Mouse (Mus musculus) stomach, embryonic 16.5 days (tissue): Measurements from ENCODE around the gene Dhrs7c. TPM values are rescaled to one million over a fixed set of nuclear protein-coding genes. Genes with fewer than 3 reads are reported as not detected.

ENCODE experiments used
- ATAC-seq: fragments of 200-750 bp; cut with Nextera tagmentation; 2 replicates; pipeline ENCODE4 v1.8.0; 2017; ENCODE audit warnings: moderate number of reproducible peaks, moderate TSS enrichment; ENCODE audit not compliant: insufficient read depth, low FRiP score
- H3K27ac ChIP-seq: fragments of 300-500 bp; sonication (generic); 2 replicates; pipeline ENCODE4 v1.5.1; 2014; ENCODE audit warnings: low read length
- H3K27me3 ChIP-seq: fragments of 300-500 bp; sonication (generic); 2 replicates; pipeline ENCODE4 v1.6.1; 2014; ENCODE audit warnings: low read length, control low read depth, mixed read lengths; ENCODE audit not compliant: control insufficient read depth, insufficient read depth
- H3K36me3 ChIP-seq: fragments of 300-500 bp; sonication (generic); 2 replicates; pipeline ENCODE4 v1.6.1; 2014; ENCODE audit warnings: low read length; ENCODE audit not compliant: control insufficient read depth, insufficient read depth
- H3K4me1 ChIP-seq: fragments of 300-500 bp; sonication (generic); 2 replicates; pipeline ENCODE4 v1.6.1; 2014; ENCODE audit warnings: low read length, control low read depth, mixed read lengths; ENCODE audit not compliant: control insufficient read depth, insufficient read depth
- H3K4me2 ChIP-seq: fragments of 300-500 bp; sonication (generic); 2 replicates; pipeline ENCODE4 v1.6.1; 2014; ENCODE audit warnings: low read depth, low read length, mixed read lengths
- H3K4me3 ChIP-seq: fragments of 300-500 bp; sonication (generic); replicated peaks from 2 replicates; pipeline ENCODE4 v1.5.1; 2014; ENCODE audit warnings: mild to moderate bottlenecking, low read length
- H3K9ac ChIP-seq: fragments of 300-500 bp; sonication (generic); 2 replicates; pipeline ENCODE4 v1.6.1; 2014; ENCODE audit warnings: low read length
- H3K9me3 ChIP-seq: fragments of 300-500 bp; sonication (generic); replicated peaks from 2 replicates; pipeline ENCODE4 v1.6.1; 2016; ENCODE audit warnings: low read length, control low read depth; ENCODE audit not compliant: control insufficient read depth
- WGBS: fragments of 180-500 bp; shearing (Covaris S2); extraction: QIAGEN DNeasy Blood & Tissue Kit; methylation state at CpG from one replicate; pipeline ENCODE4 v1.1.7; 2014; 5-methylcytosine and 5-hydroxymethylcytosine counted together
- polyA plus RNA-seq: library from polyadenylated mRNA; unstranded; fragments of >200 nt; fragmentation: Nextera tagmentation; extraction: Ambion mirVana; gene quantifications from 2 replicates; pipeline ENCODE4 v1.2.1, GENCODE M21; 2015

The Dhrs7c gene
- polyA plus RNA-seq, 1 experiment from 2014 or later = 6.4 TPM

DNA sequence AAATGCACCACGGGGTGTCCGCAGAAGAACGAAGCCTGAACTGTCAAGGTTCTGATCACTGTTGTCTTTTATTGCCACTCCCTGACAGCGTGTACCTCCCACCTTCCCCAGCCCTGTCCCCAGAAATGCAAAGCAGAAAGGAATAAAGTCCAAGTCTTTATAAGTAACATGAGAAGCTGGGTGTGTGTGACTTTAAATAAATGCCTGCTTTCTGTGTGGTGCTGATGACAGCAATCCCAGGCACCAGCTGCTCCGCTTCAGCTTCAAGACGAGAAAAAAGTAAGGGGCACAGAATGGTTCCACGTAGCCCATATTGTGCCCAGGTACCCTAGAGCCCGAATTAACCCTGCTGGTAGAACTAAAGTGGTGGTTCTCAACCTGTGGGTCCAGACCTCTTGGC, 3.2 kb downstream of the Dhrs7c start:
- Histone ChIP-seq H3K27ac (no peak overlapping the region), H3K27me3 (no peaks in the 10 kb centered on the region), H3K4me1 (no peaks in the 10 kb centered on the region), H3K4me3 (no peak overlapping the region), H3K9me3 (no peaks in the 10 kb centered on the region), H3K4me2 (no peak overlapping the region), H3K9ac (no peak overlapping the region), H3K36me3 (no peaks in the 10 kb centered on the region)
- 51% methylated on average over 8 of the region's 8 CpGs for WGBS
- no peak for ATAC-seq

DNA sequence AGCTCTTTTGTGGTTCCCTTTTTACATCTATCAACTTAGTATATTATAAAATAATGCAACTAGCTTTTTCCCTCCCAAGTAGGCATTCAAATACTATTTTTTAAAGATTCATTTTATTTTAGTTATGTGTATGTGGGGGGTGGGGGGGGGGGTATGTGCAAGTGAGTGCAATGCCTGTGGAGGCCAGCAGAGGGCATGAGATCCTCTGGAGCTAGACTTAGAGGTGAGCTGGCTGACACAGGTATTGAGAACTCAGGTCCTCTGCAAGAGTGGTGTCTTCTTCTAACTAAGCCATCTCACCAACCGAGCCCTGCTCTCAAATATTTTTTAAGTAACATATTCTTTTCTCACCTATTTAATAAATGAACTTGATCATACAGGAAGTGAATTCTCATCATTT, 7.6 kb downstream of the Dhrs7c start:
- Histone ChIP-seq H3K4me3 (no peak overlapping the region), H3K4me1 (no peaks in the 10 kb centered on the region), H3K4me2 (no peak overlapping the region), H3K27me3 (no peaks in the 10 kb centered on the region), H3K9ac (no peak overlapping the region), H3K27ac (no peak overlapping the region), H3K9me3 (no peaks in the 10 kb centered on the region), H3K36me3 (no peaks in the 10 kb centered on the region)
- no peak for ATAC-seq
- 88% methylated on average over 1 of the region's 1 CpGs for WGBS

DNA sequence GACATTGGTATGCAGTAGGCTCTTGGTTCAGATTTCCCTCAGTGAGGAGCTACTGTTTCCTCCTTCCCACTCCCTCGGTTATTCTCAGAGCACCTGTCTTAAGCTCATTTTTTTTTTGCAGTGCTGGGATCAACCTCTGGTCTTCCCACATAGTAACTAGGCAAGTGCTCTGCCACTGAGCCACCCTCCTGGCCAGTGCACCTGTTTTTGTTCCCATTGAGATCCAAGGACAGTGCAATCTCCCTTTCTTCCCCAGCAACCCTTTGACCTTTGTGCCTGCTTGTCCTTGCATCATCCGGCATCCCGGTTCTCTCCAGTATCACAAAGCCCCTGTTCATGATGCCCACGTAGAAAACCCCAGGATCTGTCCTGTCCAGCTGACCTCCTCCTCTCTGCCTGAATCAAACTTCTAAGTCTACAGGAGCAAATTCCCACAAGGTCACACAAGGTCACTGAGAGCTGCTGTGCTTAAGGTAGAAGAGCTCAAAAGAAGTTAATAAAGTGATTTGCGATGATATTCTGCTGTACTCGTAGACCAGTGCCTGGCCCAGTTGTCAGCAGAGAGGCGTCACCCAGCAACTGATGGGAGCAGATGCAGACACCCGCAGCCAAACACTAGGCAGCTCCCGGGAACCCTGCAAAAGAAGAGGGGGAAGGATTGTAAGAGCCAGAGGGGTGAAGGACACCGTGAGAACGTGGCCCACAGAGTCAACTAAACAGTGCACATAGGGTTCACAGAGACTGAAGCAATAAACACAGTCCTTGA, 9.0 kb downstream of the Dhrs7c start:
- Histone ChIP-seq H3K9ac (no peak overlapping the region), H3K27ac (no peak overlapping the region), H3K27me3 (no peaks in the 10 kb centered on the region), H3K36me3 (no peaks in the 10 kb centered on the region), H3K4me3 (no peak overlapping the region), H3K4me1 (no peaks in the 10 kb centered on the region), H3K9me3 (no peaks in the 10 kb centered on the region), H3K4me2 (no peak overlapping the region)
- ATAC-seq = no peak
- WGBS = 75% methylated on average over 11 of the region's 11 CpGs

DNA sequence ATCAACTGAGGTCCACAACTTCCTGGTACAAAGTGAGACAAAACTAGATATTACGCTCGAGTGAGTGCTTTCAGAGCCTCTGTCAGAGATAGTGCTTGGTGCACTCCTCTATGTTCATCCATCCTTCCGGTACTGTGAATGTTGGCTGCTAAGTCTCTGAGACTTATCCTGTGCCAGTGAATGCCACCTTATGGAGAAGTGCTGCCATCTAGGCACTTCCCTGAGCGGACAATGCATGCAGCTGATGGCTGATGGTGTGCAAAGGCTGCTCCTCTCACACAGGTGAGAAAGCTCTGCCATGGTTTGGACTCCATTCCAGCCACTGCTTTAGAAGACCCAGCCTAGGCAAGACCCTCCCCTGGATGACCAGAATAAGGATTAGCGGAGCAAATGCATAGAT, 10.1 kb downstream of the Dhrs7c start:
- H3K36me3 ChIP-seq = no peaks in the 10 kb centered on the region
- no peak overlapping the region for H3K4me2 ChIP-seq
- WGBS = 77% methylated on average over 5 of the region's 5 CpGs
- no peaks in the 10 kb centered on the region for H3K9me3 ChIP-seq
- no peak overlapping the region for H3K9ac ChIP-seq
- no peak overlapping the region for H3K4me3 ChIP-seq
- ATAC-seq = no peak
- no peak overlapping the region for H3K27ac ChIP-seq
- no peaks in the 10 kb centered on the region for H3K27me3 ChIP-seq
- no peaks in the 10 kb centered on the region for H3K4me1 ChIP-seq

DNA sequence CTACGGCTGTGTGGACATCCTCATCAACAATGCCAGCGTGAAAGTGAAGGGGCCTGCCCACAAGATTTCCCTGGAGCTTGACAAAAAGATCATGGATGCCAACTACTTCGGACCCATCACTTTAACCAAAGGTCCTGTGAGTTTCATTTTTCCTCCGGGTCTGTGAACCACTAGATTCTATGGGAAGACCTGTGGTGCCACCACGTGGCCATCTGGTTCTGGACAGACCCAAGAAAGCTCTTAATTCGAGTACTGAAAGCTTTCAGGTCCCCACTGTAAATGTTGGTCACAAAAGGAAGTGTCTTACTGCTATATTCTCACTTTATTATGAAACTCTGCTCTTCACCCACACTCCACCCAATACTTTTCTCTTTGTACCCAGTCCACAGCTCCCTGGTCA, 13.5 kb downstream of the Dhrs7c start:
- no peak overlapping the region for H3K9ac ChIP-seq

DNA sequence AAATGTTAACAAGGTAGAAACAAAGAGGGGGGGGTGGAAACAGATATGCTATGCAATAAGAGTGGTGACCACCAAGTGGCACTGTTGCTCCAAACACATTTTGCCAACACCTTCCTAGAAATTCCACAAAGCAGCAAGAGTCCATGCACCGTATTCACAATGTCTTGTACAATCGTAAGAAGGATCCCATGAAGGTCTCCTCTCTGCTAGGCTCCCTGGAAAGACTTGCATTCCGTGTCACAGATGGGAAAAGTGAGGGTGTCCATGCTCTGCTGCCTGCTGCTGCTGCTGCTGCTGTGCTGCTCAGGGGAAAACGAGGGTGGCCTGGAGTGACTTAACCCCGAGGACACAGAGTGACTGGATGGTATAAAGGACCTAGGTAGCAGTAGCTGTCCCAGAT, 21.6 kb downstream of the Dhrs7c start:
- H3K27me3 ChIP-seq = no peaks in the 10 kb centered on the region
- no peaks in the 10 kb centered on the region for H3K36me3 ChIP-seq
- no peak overlapping the region for H3K27ac ChIP-seq
- no peak overlapping the region for H3K4me3 ChIP-seq
- H3K4me2 ChIP-seq = peak overlapping the region; percentile 41
- no peaks in the 10 kb centered on the region for H3K9me3 ChIP-seq
- WGBS = 10% methylated on average over 5 of the region's 5 CpGs
- no peaks in the 10 kb centered on the region for H3K4me1 ChIP-seq
- ATAC-seq = no peak; the same call in 1 of the 2 replicates
- 0 out of 2 replicates have a peak overlapping the region, but pooled peaks have one; percentile 32 for H3K9ac ChIP-seq

More for the DNA sequence above, 13.5 kb downstream of the Dhrs7c start:
- Histone ChIP-seq H3K36me3 (no peaks in the 10 kb centered on the region), H3K27me3 (no peaks in the 10 kb centered on the region), H3K9me3 (no peaks in the 10 kb centered on the region), H3K27ac (no peak overlapping the region), H3K4me2 (no peak overlapping the region), H3K4me1 (no peaks in the 10 kb centered on the region), H3K4me3 (no peak overlapping the region)
- ATAC-seq = no peak
- WGBS = 74% methylated on average over 6 of the region's 6 CpGs

DNA sequence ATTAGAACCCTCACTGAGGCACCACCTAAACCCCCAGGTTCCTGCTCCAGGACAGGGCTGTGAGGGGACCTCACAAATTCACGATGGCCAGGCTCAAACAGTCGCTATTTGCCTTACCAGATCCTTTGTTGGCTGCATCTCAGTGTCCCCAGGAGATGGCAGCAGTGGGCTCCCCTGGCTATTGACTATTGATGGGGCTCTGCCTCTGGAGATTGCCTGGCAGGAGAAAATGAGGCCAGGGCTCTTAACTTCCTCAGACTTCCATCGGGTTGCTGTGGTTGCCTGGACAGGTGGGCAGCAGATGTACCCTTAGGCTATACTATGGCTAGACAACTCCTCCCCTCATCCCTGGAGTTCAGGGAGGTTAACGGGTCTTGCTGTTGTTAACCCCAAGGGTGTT, 22.2 kb downstream of the Dhrs7c start:
- Histone ChIP-seq H3K36me3 (no peaks in the 10 kb centered on the region), H3K4me1 (no peaks in the 10 kb centered on the region), H3K27me3 (no peaks in the 10 kb centered on the region), H3K9ac (no peak overlapping the region), H3K9me3 (no peaks in the 10 kb centered on the region), H3K4me2 (no peak overlapping the region), H3K4me3 (no peak overlapping the region), H3K27ac (no peak overlapping the region)
- 31% methylated on average over 4 of the region's 4 CpGs for WGBS
- no peak for ATAC-seq

DNA sequence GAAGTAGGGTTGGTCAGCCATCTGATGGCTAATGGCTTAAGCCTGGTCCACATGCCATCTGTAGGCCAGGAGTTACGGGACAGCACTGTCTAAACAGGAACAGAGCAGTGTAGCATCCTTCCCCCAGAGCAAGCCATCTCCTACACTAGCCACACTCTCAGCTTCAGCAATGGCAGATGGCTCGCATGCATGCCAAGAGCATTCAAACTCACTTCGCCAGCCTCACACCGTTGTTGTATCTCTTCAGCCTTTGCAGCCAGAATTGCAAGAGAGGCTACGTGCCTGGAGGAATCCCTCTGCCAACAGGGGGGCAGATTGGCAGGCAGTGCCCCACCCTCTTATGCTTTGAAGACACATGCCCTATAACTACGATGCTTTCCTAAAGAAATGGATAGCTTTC, 23.6 kb downstream of the Dhrs7c start:
- H3K4me1 ChIP-seq = no peaks in the 10 kb centered on the region
- ATAC-seq = no peak

DNA sequence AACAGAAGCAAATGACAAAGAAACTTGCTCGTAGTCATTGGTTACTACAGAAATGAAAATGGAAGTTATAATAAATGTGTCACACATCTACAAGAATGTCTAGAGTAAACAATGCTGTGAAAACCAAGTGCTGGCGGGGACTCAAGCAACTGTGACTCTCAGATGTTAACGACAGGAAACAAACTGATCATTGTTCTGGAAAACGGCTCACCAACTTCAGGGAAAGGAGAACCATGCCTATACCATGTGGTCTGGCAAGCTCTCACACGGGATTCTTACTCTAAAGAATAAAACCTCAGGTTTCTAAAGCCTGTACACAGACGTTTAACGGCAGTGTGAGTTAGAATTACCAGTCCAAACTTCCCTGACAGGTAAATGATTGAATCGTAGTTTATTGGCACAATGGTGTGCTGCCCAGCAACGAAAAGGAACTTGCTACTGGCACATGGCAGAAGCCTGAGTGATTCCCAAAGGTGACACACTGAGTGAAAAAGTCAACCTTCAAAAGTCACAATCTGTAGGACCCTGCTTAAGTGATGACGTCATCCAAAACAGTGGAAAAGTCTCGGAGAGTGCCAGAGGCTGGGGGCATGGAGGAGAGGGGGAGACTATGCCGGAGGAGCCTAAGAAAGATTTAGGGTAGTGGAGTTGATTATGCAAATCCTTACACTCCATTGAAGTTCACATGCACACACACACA, 30.5 kb downstream of the Dhrs7c start:
- peak overlapping the region; percentile 35 for H3K4me2 ChIP-seq
- no peak overlapping the region for H3K27ac ChIP-seq
- WGBS = 23% methylated on average over 12 of the region's 12 CpGs
- H3K27me3 ChIP-seq = no peaks in the 10 kb centered on the region
- no peaks in the 10 kb centered on the region for H3K9me3 ChIP-seq
- no peaks in the 10 kb centered on the region for H3K36me3 ChIP-seq
- H3K4me3 ChIP-seq = no peak overlapping the region
- peak; percentile 50; the same call in 1 of the 2 replicates for ATAC-seq
- H3K4me1 ChIP-seq = peaks cover 7% of the 10 kb centered on the region; the same call in 1 of the 2 replicates
- H3K9ac ChIP-seq = no peak overlapping the region

More for the DNA sequence above, 23.6 kb downstream of the Dhrs7c start:
- no peaks in the 10 kb centered on the region for H3K9me3 ChIP-seq
- no peak overlapping the region for H3K4me2 ChIP-seq
- H3K27ac ChIP-seq = no peak overlapping the region
- H3K4me3 ChIP-seq = no peak overlapping the region
- H3K27me3 ChIP-seq = no peaks in the 10 kb centered on the region
- no peak overlapping the region for H3K9ac ChIP-seq
- WGBS = 92% methylated on average over 6 of the region's 6 CpGs
- no peaks in the 10 kb centered on the region for H3K36me3 ChIP-seq
